Mouse (Mus musculus): ENCODE measurements around the gene Smdt1.
"Not testable (repeated sequence)": the region's sequence is repeated elsewhere in the genome, so short reads cannot be mapped to it uniquely, and the experiment has no call there.

The Smdt1 gene

GRCm38 (mm10) chr15:82368851-82369250 lies 30.1 kb downstream of the Smdt1 start:
- no peak for DNase-seq (ENCODE audit: low read depth, low spot score)

GRCm38 (mm10) chr15:82372446-82372845 lies 33.7 kb downstream of the Smdt1 start:
- DNase-seq (ENCODE audit: low read depth, low spot score) = no peak

- DNase-seq (ENCODE audit: low read depth, low spot score) = no peak
These were observed 34.2 kb downstream of the Smdt1 start for GRCm38 (mm10) chr15:82372991-82373390.

GRCm38 (mm10) chr15:82374437-82374836 lies 35.7 kb downstream of the Smdt1 start:
- no peak for DNase-seq (ENCODE audit: low read depth, low spot score)

- no peak for DNase-seq (ENCODE audit: low read depth, low spot score)
These were observed 37.1 kb downstream of the Smdt1 start for GRCm38 (mm10) chr15:82375855-82376254.

- no peak for DNase-seq (ENCODE audit: low read depth, low spot score)
These were observed 37.8 kb downstream of the Smdt1 start for GRCm38 (mm10) chr15:82376393-82377138.

GRCm38 (mm10) chr15:82377701-82378100 lies 38.9 kb downstream of the Smdt1 start:
- DNase-seq (ENCODE audit: low read depth, low spot score) = no peak

GRCm38 (mm10) chr15:82378261-82379180 lies 39.8 kb downstream of the Smdt1 start:
- no peak for DNase-seq (ENCODE audit: low read depth, low spot score)

GRCm38 (mm10) chr15:82379511-82379870 lies 40.7 kb downstream of the Smdt1 start:
- DNase-seq (ENCODE audit: low read depth, low spot score) = no peak

GRCm38 (mm10) chr15:82379871-82380713 lies 41.3 kb downstream of the Smdt1 start, which contains the start of gene Cyp2d22:
TSS of gene Cyp2d22 (minus strand) at chr15:82380260.
- DNase-seq (ENCODE audit: low read depth, low spot score) = no peak

- DNase-seq (ENCODE audit: low read depth, low spot score) = no peak
These were observed 41.9 kb downstream of the Smdt1 start for GRCm38 (mm10) chr15:82380714-82381062.

- DNase-seq (ENCODE audit: low read depth, low spot score) = no peak
These were observed 43.7 kb downstream of the Smdt1 start for GRCm38 (mm10) chr15:82382441-82382840.

GRCm38 (mm10) chr15:82385729-82386128 lies 47.0 kb downstream of the Smdt1 start:
- no peak for DNase-seq (ENCODE audit: low read depth, low spot score)

GRCm38 (mm10) chr15:82389916-82390315 lies 51.2 kb downstream of the Smdt1 start:
- DNase-seq (ENCODE audit: low read depth, low spot score) = not testable (repeated sequence)

GRCm38 (mm10) chr15:82393922-82394321 lies 55.2 kb downstream of the Smdt1 start, which contains the start of gene Cyp2d11:
TSS of gene Cyp2d11 (minus strand) at chr15:82394022.
- DNase-seq (ENCODE audit: low read depth, low spot score) = not testable (repeated sequence)

- not testable (repeated sequence) for DNase-seq (ENCODE audit: low read depth, low spot score)
These were observed 57.2 kb downstream of the Smdt1 start for GRCm38 (mm10) chr15:82395955-82396354.

Measured in embryo, embryonic 11.5 days (tissue).